Mouse (Mus musculus) thymus, adult 2 months (tissue): Measurements from ENCODE around the gene Ano1.

Experiments
- CTCF ChIP-seq: fragments of 200-500 bp; IDR thresholded peaks from 2 replicates; pipeline ENCODE4 v1.5.1; 2012; ENCODE audit warnings: mild to moderate bottlenecking, control low read depth, low read length, moderate library complexity, borderline replicate concordance; ENCODE audit not compliant: control insufficient read depth, poor library complexity, insufficient read depth; ENCODE audit errors: extremely low read depth
- POLR2A ChIP-seq: fragments of 200-500 bp; IDR thresholded peaks from 2 replicates; pipeline ENCODE4 v1.6.1; 2012; ENCODE audit warnings: mild to moderate bottlenecking, low read length, control low read depth, moderate library complexity; ENCODE audit not compliant: control insufficient read depth, poor library complexity, insufficient read depth; ENCODE audit errors: extremely low read depth

DNA sequence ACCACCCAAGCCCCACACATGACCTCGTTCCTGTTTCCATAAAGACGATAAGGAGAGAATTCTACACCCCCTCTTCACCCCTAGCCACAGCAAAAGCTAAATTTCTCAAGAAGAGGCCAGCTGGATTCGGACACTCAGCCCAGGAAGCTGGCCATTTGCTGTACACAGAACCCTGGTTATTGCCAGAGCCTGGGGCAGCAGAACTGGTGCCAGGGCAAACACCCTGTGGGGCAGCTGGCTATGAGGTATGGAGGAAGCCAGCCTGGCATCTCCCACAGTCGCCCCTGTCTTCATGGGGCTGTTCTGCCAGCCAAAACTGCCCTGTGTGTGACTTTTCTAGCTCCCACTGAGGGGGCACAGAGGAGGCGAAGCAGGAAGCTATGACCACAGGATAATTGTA, 104.2 kb downstream of the Ano1 start:
- TF ChIP-seq POLR2A: no peak
- TF ChIP-seq CTCF: no peak
